Mouse (Mus musculus) gastrocnemius, adult 2 months (tissue): ENCODE data around the gene Htr5b. TPM values are rescaled to one million over a fixed set of nuclear protein-coding genes. Genes with fewer than 3 reads are reported as not detected.
A peak's percentile ranks its signal among the peaks of the same experiment; 100 is the strongest.

Experiments used
- DNase-seq: peaks from one replicate; pipeline ENCODE4 v3.0.0; 2022
- H3K27ac ChIP-seq: fragments of 200-600 bp; 2 replicates; pipeline ENCODE4 v1.8.1; 2022; ENCODE audit warnings: mild to moderate bottlenecking
- H3K4me3 ChIP-seq: fragments of 200-600 bp; 2 replicates; pipeline ENCODE4 v1.8.1; 2022; ENCODE audit warnings: mild to moderate bottlenecking, moderate library complexity
- CTCF ChIP-seq: fragments of 200-600 bp; IDR thresholded peaks from 2 replicates; pipeline ENCODE4 v1.8.1; 2022; ENCODE audit warnings: antibody characterized with exemption, mild to moderate bottlenecking, moderate library complexity
- intact Hi-C: fragments of 180-260 bp; cut with DNase I; formaldehyde crosslinking; loops from one replicate; pipeline ENCODE4 v1.15.1; 2025
- long read RNA-seq, 2 experiments: library from polyadenylated mRNA; stranded (forward); transcript quantifications; one replicate each; pipeline ENCODE4 v2.0.0; 2021
- total RNA-seq, 2 experiments: library from RNA; stranded (reverse); gene quantifications; 2 replicates each; pipeline ENCODE4 v1.2.3; 2021

Htr5b gene
- not detected for total RNA-seq
- long read RNA-seq, experiment 1 = 0 reads
- long read RNA-seq, experiment 2 = 0 reads

GRCm38 (mm10) chr1:121528399-121528720 is at the start of gene Htr5b:
TSS of gene Htr5b (minus strand) at chr1:121528465.
- intact Hi-C loops = no loop called here
- no peak for DNase-seq
- Histone ChIP-seq H3K27ac (no peak within 1 kb of the TSS), H3K4me3 (no peak within 1 kb of the TSS)
- no peak for TF ChIP-seq CTCF

GRCm38 (mm10) chr1:121577491-121577890 is 49.2 kb upstream of the Htr5b start:
- Histone ChIP-seq H3K27ac (no peak overlapping the region), H3K4me3 (no peak overlapping the region)
- no peak for DNase-seq
- intact Hi-C loops = no loop called here
- TF ChIP-seq CTCF = no peak

GRCm38 (mm10) chr1:121570522-121570921 is 42.3 kb upstream of the Htr5b start:
- H3K4me3 ChIP-seq = no peak overlapping the region
- no peak for DNase-seq
- intact Hi-C loops = no loop called here
- H3K27ac ChIP-seq = no peak overlapping the region
- no peak for TF ChIP-seq CTCF

GRCm38 (mm10) chr1:121567521-121568489 is 39.5 kb upstream of the Htr5b start, which contains the start of gene Ddx18:
TSS of gene Ddx18 (minus strand) at chr1:121567989.
- Histone ChIP-seq H3K27ac (peak within 1 kb of the TSS; percentile 91), H3K4me3 (peak within 1 kb of the TSS; percentile 98)
- peak; percentile 97 for DNase-seq
- intact Hi-C loops = loop anchor here (5.0 kb wide), 1 partner anchor 241 kb away; no protein-coding TSS in a partner anchor
- peak; percentile 91 for TF ChIP-seq CTCF

GRCm38 (mm10) chr1:121557861-121558260 is 29.6 kb upstream of the Htr5b start:
- DNase-seq = no peak
- no peak for TF ChIP-seq CTCF

GRCm38 (mm10) chr1:121551457-121551835 is 23.2 kb upstream of the Htr5b start:
- no peak for TF ChIP-seq CTCF
- intact Hi-C loops = no loop called here
- H3K27ac ChIP-seq = no peak overlapping the region
- DNase-seq = no peak
- no peak overlapping the region for H3K4me3 ChIP-seq

More at GRCm38 (mm10) chr1:121557861-121558260, 29.6 kb upstream of the Htr5b start:
- Histone ChIP-seq H3K27ac (no peak overlapping the region), H3K4me3 (no peak overlapping the region)
- intact Hi-C loops = no loop called here

- TF ChIP-seq CTCF = no peak
- intact Hi-C loops = no loop called here
Measured at GRCm38 (mm10) chr1:121550801-121551456, 22.7 kb upstream of the Htr5b start.

GRCm38 (mm10) chr1:121549456-121549855 is 21.2 kb upstream of the Htr5b start:
- intact Hi-C loops = loop anchor here (5.0 kb wide), 1 partner anchor 107 kb away; no protein-coding TSS in a partner anchor
- TF ChIP-seq CTCF = peak; percentile 36
- DNase-seq = no peak
- H3K4me3 ChIP-seq = no peak overlapping the region
- no peak overlapping the region for H3K27ac ChIP-seq

More at GRCm38 (mm10) chr1:121550801-121551456, 22.7 kb upstream of the Htr5b start:
- no peak overlapping the region for H3K27ac ChIP-seq
- no peak overlapping the region for H3K4me3 ChIP-seq
- no peak for DNase-seq

- intact Hi-C loops = loop anchor here (5.0 kb wide), 1 partner anchor 106 kb away; no protein-coding TSS in a partner anchor
- no peak for DNase-seq
- no peak overlapping the region for H3K27ac ChIP-seq
- H3K4me3 ChIP-seq = no peak overlapping the region
- TF ChIP-seq CTCF = no peak
Measured at GRCm38 (mm10) chr1:121548667-121549066, 20.4 kb upstream of the Htr5b start.

- no peak for TF ChIP-seq CTCF
- H3K4me3 ChIP-seq = no peak overlapping the region
- intact Hi-C loops = loop anchor here (5.0 kb wide), 1 partner anchor 105 kb away; no protein-coding TSS in a partner anchor
- H3K27ac ChIP-seq = no peak overlapping the region
- DNase-seq = no peak
Measured at GRCm38 (mm10) chr1:121546844-121547243, 18.6 kb upstream of the Htr5b start.

GRCm38 (mm10) chr1:121540361-121540760 is 12.1 kb upstream of the Htr5b start:
- DNase-seq = no peak
- Histone ChIP-seq H3K27ac (no peak overlapping the region), H3K4me3 (no peak overlapping the region)
- TF ChIP-seq CTCF = no peak
- intact Hi-C loops = no loop called here

- intact Hi-C loops = no loop called here
- H3K27ac ChIP-seq = no peak overlapping the region
- H3K4me3 ChIP-seq = no peak overlapping the region
- DNase-seq = no peak
- TF ChIP-seq CTCF = no peak
Measured at GRCm38 (mm10) chr1:121531439-121531838, 3.2 kb upstream of the Htr5b start.

GRCm38 (mm10) chr1:121529286-121529685 is 1.0 kb upstream of the Htr5b start:
- Histone ChIP-seq H3K4me3 (no peak overlapping the region), H3K27ac (no peak overlapping the region)
- no peak for DNase-seq
- TF ChIP-seq CTCF = no peak
- intact Hi-C loops = no loop called here
